Mouse (Mus musculus): ENCODE measurements around the gene 3110001I22Rik.

- TF ChIP-seq TAL1 (IDR thresholded peaks at IDR 0.05; ENCODE audit: low read length), result no peak
- TF ChIP-seq GATA1 (IDR thresholded peaks at IDR 0.05; ENCODE audit: low read length), result no peak
Observed at GRCm38 (mm10) chr16:13722937-13723336, 51.2 kb downstream of the 3110001I22Rik start.
